Mouse (Mus musculus) embryonic facial prominence, embryonic 12.5 days (tissue): Measurements from ENCODE around the gene Aspscr1. TPM values are rescaled to one million over a fixed set of nuclear protein-coding genes. Genes with fewer than 3 reads are reported as not detected.

ENCODE experiments used
- ATAC-seq: fragments of 200-750 bp; cut with Nextera tagmentation; 2 replicates; pipeline ENCODE4 v1.8.0; 2017; ENCODE audit not compliant: insufficient number of reproducible peaks, insufficient read depth, low FRiP score, low TSS enrichment
- H3K27ac ChIP-seq: fragments of 300-500 bp; sonication (generic); 2 replicates; pipeline ENCODE4 v1.5.1; 2016; ENCODE audit warnings: mild to moderate bottlenecking
- H3K27me3 ChIP-seq: fragments of 300-500 bp; sonication (generic); 2 replicates; pipeline ENCODE4 v1.6.1; 2016; ENCODE audit warnings: mild to moderate bottlenecking, moderate library complexity
- H3K36me3 ChIP-seq: fragments of 300-500 bp; sonication (generic); 2 replicates; pipeline ENCODE4 v1.6.1; 2016; ENCODE audit warnings: mild to moderate bottlenecking
- H3K4me1 ChIP-seq: fragments of 300-500 bp; sonication (generic); 2 replicates; pipeline ENCODE4 v1.6.1; 2016
- H3K4me2 ChIP-seq: fragments of 300-500 bp; sonication (generic); replicated peaks from 2 replicates; pipeline ENCODE4 v1.6.1; 2016; ENCODE audit warnings: mild to moderate bottlenecking, moderate library complexity
- H3K4me3 ChIP-seq: fragments of 300-500 bp; sonication (generic); 2 replicates; pipeline ENCODE4 v1.5.1; 2016; ENCODE audit warnings: mild to moderate bottlenecking
- H3K9ac ChIP-seq: fragments of 300-500 bp; sonication (generic); 2 replicates; pipeline ENCODE4 v1.6.1; 2016; ENCODE audit warnings: mild to moderate bottlenecking, moderate library complexity
- H3K9me3 ChIP-seq: fragments of 300-500 bp; sonication (generic); 2 replicates; pipeline ENCODE4 v1.6.1; 2016; ENCODE audit warnings: mild to moderate bottlenecking, moderate library complexity
- WGBS: fragments of 180-500 bp; shearing (Covaris S2); methylation state at CpG from one replicate; pipeline ENCODE4 v1.1.7; 2016; 5-methylcytosine and 5-hydroxymethylcytosine counted together
- polyA plus RNA-seq: library from polyadenylated mRNA; unstranded; fragments of >200 nt; fragmentation: Nextera tagmentation; extraction: Ambion mirVana; gene quantifications from 2 replicates; pipeline ENCODE4 v1.2.1, GENCODE M21; 2016

Gene Aspscr1
- polyA plus RNA-seq, 1 experiment from 2014 or later, result 131 TPM

DNA sequence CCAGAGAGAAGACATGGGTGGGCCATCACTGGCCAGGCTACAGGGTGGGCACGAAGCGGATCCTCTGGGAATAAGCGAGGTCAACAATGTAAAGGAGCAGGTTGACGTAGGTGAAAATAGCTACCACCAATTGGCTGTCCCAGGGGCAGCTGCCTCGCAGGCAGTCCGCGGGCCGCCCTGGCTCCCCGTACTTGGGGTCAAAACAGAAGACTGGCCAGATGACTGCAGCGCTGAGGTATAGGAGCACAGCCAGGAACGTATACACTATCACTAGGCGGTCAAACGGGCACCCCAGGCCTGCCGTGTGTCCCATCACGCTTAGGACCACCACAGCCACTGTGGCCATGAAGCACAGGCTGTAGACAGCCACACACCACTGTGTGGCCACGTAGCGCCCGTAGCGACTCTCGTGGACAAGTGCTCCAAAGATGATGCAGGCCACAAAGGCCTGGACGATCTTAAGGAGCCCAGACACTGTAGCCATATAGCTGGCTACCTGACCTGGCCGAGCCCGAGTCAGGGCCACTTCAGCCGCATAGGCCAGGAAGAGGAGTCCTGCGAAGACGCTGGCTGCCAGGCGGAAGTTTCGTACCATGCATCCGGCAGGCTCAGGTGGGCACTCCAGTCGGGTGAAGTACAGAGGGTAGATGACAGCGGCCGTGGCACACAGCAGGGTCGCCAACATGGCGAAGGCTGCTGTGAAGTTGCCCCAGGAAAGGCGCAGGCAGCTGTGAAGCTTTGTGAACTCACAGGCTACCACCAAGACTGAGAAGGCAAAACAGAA lies 25.5 kb upstream of the Aspscr1 start:
- Histone ChIP-seq H3K4me3 (no peak overlapping the region), H3K27ac (no peak overlapping the region), H3K9me3 (no peaks in the 10 kb centered on the region), H3K36me3 (no peaks in the 10 kb centered on the region), H3K9ac (no peak overlapping the region), H3K27me3 (peaks cover 25% of the 10 kb centered on the region), H3K4me1 (peaks cover 17% of the 10 kb centered on the region), H3K4me2 (no peak overlapping the region; the same call in 1 of the 2 replicates)
- 78% methylated on average over 35 of the region's 35 CpGs for WGBS
- no peak for ATAC-seq

DNA sequence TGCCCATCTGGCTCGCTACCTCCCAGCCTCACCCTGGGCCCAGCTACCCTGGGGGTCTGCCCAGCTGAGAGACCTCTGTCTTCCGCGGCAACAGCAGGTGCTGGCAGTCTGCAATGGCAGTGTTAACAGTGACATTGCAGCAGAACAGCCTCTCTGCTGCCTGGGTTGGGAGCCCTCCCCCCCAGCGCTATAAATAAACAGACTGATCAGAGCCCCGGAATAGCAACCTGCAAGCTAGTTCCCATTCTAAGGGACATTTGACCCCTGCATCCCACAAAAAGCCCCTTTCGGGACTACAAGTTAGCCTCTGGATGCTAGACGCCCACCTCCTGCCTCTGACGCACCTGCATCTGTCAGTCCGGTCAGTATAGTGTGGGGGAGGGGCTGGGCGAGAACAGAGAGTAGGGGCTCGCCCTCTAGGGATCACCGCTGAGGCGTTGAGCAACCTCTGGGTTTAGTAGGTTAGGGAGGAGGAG lies 24.7 kb upstream of the Aspscr1 start, which contains the start of gene Myadml2:
Myadml2 (minus strand) TSS at position 158 of the 476 bp plus-strand sequence.
- Histone ChIP-seq H3K27ac (no peak within 1 kb of the TSS), H3K36me3 (no peaks in the 10 kb centered on the region), H3K4me2 (peak within 1 kb of the TSS; percentile 32), H3K4me1 (peaks cover 9% of the 10 kb centered on the region), H3K9me3 (no peaks in the 10 kb centered on the region), H3K9ac (no peak within 1 kb of the TSS), H3K27me3 (peaks cover 17% of the 10 kb centered on the region), H3K4me3 (peak within 1 kb of the TSS; percentile 4; the same call in 1 of the 2 replicates)
- ATAC-seq, result no peak
- WGBS, result 5% methylated on average over 13 of the region's 13 CpGs

DNA sequence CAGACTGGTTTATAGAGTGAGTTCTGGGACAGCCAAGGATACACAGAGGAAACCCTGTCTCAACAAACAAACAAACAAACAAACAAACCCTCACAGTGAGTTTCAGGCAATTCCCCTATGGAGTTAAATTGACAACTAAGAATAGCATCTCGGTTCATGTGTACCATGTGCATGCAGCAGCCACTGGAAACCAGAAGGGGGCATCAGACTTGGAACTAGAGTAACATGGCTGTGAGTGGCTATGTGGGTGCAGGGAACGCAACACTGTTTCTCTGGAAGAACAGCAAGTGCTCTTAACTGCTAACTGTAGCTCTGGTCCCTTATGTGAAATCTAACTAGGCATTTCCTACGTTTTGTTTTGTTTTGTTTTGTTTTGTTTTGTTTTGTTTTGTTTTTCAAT lies 20.9 kb upstream of the Aspscr1 start:
- no peak overlapping the region for H3K4me3 ChIP-seq
- H3K9me3 ChIP-seq, result no peaks in the 10 kb centered on the region
- peaks cover 8% of the 10 kb centered on the region for H3K4me1 ChIP-seq
- no peak overlapping the region for H3K4me2 ChIP-seq
- WGBS, result 71% methylated on average over 3 of the region's 3 CpGs
- no peak overlapping the region for H3K9ac ChIP-seq
- ATAC-seq, result no peak
- peaks cover 28% of the 10 kb centered on the region for H3K27me3 ChIP-seq
- no peak overlapping the region for H3K27ac ChIP-seq
- no peaks in the 10 kb centered on the region for H3K36me3 ChIP-seq

DNA sequence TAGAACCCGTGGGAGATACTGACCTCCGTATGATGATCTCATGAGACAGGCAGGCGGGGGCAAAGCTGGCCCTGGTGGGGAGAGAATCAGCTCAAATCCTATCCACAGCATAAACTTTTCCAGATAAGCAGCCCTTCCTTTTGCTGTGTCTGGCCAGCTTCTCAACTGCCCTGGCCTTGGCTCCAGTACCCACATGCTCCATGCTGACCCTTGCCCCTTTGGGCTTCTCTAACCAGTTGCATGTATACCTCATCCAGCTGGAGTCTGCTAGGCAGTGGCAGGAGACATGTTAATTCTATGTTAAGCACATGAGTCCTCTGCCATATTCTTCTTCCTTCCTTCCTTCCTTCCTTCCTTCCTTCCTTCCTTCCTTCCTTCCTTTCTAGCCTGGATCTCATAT lies 18.0 kb upstream of the Aspscr1 start:
- peaks cover 43% of the 10 kb centered on the region for H3K27me3 ChIP-seq
- WGBS, result 52% methylated on average over 3 of the region's 3 CpGs
- no peak overlapping the region for H3K27ac ChIP-seq
- H3K9me3 ChIP-seq, result no peaks in the 10 kb centered on the region
- H3K4me1 ChIP-seq, result no peaks in the 10 kb centered on the region
- no peaks in the 10 kb centered on the region for H3K36me3 ChIP-seq
- ATAC-seq, result no peak
- H3K4me2 ChIP-seq, result no peak overlapping the region
- no peak overlapping the region for H3K9ac ChIP-seq
- no peak overlapping the region for H3K4me3 ChIP-seq

DNA sequence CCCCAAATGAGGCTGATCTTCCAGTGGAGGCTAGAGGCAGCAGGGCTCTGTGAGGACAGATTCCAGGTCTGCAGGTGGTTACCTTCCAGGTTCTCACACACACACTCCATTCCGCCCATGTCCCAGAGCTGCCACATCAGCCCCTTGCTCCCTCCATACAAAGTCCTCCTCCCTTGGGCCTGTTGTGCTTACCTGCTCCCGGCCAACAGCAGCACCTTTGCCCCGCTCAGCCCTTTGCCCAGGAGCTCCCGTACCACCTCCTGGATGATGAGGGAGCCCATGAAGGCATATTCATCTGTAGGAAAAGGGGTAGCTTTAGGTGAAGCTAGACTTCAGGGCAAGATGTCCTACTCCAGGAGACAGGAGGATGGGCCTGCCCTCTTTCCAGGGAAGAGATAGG lies 15.5 kb upstream of the Aspscr1 start:
- H3K4me2 ChIP-seq, result no peak overlapping the region
- 85% methylated on average over 4 of the region's 4 CpGs for whole genome bisulfite sequencing
- ATAC-seq, result no peak
- peaks cover 69% of the 10 kb centered on the region for H3K27me3 ChIP-seq
- H3K4me1 ChIP-seq, result peaks cover 16% of the 10 kb centered on the region; the same call in 1 of the 2 replicates
- H3K9me3 ChIP-seq, result no peaks in the 10 kb centered on the region
- H3K36me3 ChIP-seq, result no peaks in the 10 kb centered on the region
- no peak overlapping the region for H3K27ac ChIP-seq
- no peak overlapping the region for H3K4me3 ChIP-seq
- H3K9ac ChIP-seq, result no peak overlapping the region

DNA sequence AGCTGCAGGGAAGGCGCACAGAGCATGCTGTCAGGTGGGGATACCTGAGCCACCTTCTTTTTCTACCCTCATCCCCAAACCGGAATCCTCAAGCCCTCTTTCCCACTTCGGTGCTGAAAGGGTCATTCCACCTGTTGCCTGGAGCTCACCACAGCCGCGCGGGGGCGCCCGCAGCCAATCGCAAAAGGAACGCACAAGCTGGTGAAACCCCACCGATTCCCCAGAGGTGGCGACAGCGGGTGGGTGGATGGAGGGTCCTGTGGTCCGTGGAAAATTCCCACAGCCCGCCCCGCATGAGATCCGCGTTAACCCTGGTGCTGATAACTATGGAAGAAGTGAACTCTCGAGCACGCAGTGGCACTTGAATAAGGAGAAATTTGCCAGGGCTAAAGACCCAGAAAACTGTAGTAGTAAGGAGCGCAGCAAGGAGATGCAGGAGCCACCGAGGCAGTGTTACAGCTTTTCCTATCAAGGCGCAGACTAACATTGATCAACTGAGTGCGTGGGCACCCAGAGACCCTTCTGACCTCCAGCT lies 13.8 kb upstream of the Aspscr1 start:
- no peak overlapping the region for H3K9ac ChIP-seq
- no peak for ATAC-seq
- peak overlapping the region; percentile 43 for H3K4me3 ChIP-seq
- H3K27me3 ChIP-seq, result peaks cover 85% of the 10 kb centered on the region
- peaks cover 16% of the 10 kb centered on the region; the same call in 1 of the 2 replicates for H3K4me1 ChIP-seq
- H3K27ac ChIP-seq, result no peak overlapping the region
- no peaks in the 10 kb centered on the region for H3K9me3 ChIP-seq
- H3K4me2 ChIP-seq, result peak overlapping the region; percentile 68; the same call in 1 of the 2 replicates
- 3% methylated on average over 24 of the region's 24 CpGs for WGBS
- H3K36me3 ChIP-seq, result no peaks in the 10 kb centered on the region

DNA sequence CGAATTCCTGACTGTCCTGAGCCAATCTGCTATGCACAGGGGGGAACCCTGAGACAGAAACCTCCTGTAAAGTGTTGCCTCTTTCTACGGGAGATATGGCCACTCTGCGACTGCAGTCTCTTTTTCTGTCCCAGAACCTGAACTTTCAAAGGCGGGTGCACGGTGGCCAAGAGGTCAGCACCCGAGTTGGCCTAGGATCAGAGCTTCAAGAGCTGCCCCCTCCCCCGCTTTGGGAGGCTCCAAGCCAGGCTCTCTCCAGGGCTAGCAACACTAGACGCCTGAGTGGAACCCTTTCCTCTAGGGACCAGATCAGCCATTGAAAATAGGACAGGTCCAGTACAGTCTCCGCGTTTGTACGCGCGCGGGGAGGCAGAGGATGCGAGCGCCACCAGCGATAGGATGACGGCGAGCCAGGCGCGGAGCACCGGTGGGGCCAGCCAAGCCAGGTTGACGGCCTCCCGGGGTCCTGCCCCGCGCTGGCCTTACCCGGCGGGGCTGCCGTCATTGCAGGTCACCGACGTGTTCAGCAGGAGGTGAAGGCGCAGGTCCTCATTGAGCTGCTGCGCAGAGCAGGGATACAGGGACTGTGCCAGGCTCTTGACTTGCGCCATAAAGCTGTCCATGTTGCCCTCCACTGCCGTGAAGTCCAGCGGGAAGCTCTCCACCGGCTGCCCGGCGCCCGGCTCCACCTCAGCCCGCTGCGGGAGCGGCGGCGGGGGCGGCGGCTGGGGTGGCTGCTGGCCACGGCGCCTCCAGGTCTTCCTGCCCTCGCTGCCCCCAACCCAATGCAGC lies 13.1 kb upstream of the Aspscr1 start:
- H3K4me3 ChIP-seq, result peak overlapping the region; percentile 43
- peaks cover 88% of the 10 kb centered on the region for H3K27me3 ChIP-seq
- H3K9ac ChIP-seq, result peak overlapping the region; percentile 48; the same call in 1 of the 2 replicates
- ATAC-seq, result no peak
- H3K27ac ChIP-seq, result 0 out of 2 replicates have a peak overlapping the region, but pooled peaks have one; percentile 11
- H3K36me3 ChIP-seq, result no peaks in the 10 kb centered on the region
- H3K4me2 ChIP-seq, result peak overlapping the region; percentile 68
- peaks cover 16% of the 10 kb centered on the region; the same call in 1 of the 2 replicates for H3K4me1 ChIP-seq
- H3K9me3 ChIP-seq, result no peaks in the 10 kb centered on the region
- 3% methylated on average over 49 of the region's 50 CpGs for WGBS

DNA sequence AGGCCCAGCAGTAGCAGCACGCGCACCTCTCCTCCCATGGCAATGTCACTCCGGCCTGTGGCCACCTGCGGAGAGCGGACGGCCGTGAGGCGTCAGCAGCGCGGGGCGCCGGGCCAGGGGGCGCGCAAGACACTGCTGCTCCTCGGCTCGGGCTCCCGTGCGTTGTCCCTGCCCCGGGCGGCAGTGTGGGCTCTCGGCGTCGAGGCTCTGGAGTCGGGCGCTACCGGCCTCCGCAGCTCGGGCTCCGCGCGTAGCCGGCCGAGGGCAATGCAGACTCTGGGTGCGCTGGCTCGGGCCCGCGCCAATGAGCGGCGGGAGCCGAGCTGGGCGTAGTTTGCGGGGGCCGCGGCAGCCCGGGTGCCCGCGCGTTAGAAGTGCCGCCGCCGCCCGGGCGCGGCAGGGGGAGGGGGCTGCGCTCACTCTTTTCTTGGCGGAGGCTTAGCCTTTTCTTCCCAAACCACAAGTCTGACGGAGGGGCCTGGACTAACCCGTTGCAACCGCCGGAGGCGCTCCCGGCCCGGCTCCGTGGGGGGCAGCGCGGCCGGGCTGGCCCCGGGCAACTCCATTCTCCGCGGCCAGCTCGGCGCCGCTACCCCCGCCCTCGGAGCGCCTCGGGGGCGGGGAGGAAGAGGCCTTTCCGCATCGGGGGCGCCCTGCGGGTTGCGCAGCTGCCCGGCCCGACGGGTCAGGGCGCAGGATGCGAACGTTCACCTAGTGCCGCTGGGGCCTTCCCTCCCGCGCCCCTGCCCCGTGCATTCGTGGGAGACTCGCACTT lies 12.3 kb upstream of the Aspscr1 start:
- Histone ChIP-seq H3K27ac (0 out of 2 replicates have a peak overlapping the region, but pooled peaks have one; percentile 11), H3K9me3 (no peaks in the 10 kb centered on the region), H3K4me2 (peak overlapping the region; percentile 68), H3K27me3 (peaks cover 89% of the 10 kb centered on the region), H3K9ac (peak overlapping the region; percentile 48), H3K4me1 (peaks cover 16% of the 10 kb centered on the region; the same call in 1 of the 2 replicates), H3K4me3 (peak overlapping the region; percentile 43), H3K36me3 (no peaks in the 10 kb centered on the region)
- WGBS, result 1% methylated on average over 95 of the region's 95 CpGs
- peak; percentile 54 for ATAC-seq

DNA sequence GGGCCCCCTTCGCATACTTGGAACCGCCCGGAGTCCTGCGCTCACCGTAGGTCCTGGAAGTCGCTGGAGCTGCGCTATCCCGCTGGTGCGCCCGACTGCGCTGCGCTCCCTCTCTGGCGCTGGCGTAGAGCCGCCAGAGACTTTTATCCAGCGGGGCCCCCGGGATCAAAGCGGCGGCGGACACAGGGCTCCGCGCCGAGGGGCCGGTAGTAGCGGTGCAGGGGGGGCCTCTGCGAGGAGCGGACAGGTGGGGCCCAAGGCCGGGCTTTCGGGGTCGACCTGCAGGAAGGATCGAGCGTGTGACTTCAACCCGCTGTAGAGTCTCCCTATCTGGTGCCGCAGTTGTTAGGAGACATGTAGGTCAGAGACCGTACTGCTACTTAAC lies 11.7 kb upstream of the Aspscr1 start, which contains the start of gene Notum:
Notum (minus strand) TSS at position 100 of the 385 bp plus-strand sequence.
- no peak for ATAC-seq
- H3K9me3 ChIP-seq, result no peaks in the 10 kb centered on the region
- under 1% methylated on average over 35 of the region's 35 CpGs for WGBS

DNA sequence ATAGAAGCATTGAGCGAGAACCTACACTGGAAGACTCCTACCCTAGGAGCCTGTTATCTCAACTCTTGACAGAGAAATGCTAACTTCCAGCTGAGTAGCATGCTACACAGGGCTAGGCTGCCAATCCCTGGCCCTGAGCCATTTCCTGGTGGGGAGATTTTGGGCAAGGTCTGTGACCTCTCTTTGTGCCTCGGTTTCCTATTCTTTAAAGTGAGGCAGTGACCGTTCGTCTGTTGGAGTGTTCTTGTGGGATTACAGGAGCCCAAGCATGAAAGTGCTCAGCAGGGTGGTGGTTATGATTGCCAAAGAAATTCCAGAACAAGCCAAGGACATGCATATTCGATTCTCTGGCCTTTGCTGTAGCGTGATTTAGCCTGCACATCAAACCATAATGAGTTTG lies 10.0 kb upstream of the Aspscr1 start:
- Histone ChIP-seq H3K4me2 (no peak overlapping the region), H3K27me3 (peaks cover 73% of the 10 kb centered on the region), H3K36me3 (no peaks in the 10 kb centered on the region), H3K27ac (no peak overlapping the region), H3K4me3 (no peak overlapping the region), H3K4me1 (peaks cover 24% of the 10 kb centered on the region; the same call in 1 of the 2 replicates), H3K9me3 (no peaks in the 10 kb centered on the region), H3K9ac (no peak overlapping the region)
- 58% methylated on average over 6 of the region's 6 CpGs for WGBS
- ATAC-seq, result no peak

More for the DNA sequence above, 11.7 kb upstream of the Aspscr1 start, which contains the start of gene Notum:
- H3K4me1 ChIP-seq, result peaks cover 16% of the 10 kb centered on the region; the same call in 1 of the 2 replicates
- peak within 1 kb of the TSS; percentile 68 for H3K4me2 ChIP-seq
- H3K27ac ChIP-seq, result 0 out of 2 replicates have a peak within 1 kb of the TSS, but pooled peaks have one; percentile 11
- peak within 1 kb of the TSS; percentile 48 for H3K9ac ChIP-seq
- no peaks in the 10 kb centered on the region for H3K36me3 ChIP-seq
- peak within 1 kb of the TSS; percentile 43 for H3K4me3 ChIP-seq
- peaks cover 86% of the 10 kb centered on the region for H3K27me3 ChIP-seq
